Mouse (Mus musculus) intestine, embryonic 14.5 days (tissue): Measurements from ENCODE around the gene Tbc1d1. TPM values are rescaled to one million over a fixed set of nuclear protein-coding genes. Genes with fewer than 3 reads are reported as not detected.

Experiments used
- ATAC-seq: fragments of 200-750 bp; cut with Nextera tagmentation; replicated peaks from 2 replicates; pipeline ENCODE4 v1.8.0; 2017; ENCODE audit warnings: low read depth, moderate number of reproducible peaks, moderate TSS enrichment, moderate library complexity; ENCODE audit not compliant: low FRiP score, low TSS enrichment
- DNase-seq: peaks from one replicate; pipeline ENCODE4 v3.0.0-alpha.2; 2018; ENCODE audit warnings: low spot score
- H3K27ac ChIP-seq: fragments of 300-500 bp; sonication (generic); 2 replicates; pipeline ENCODE4 v1.5.1; 2014; ENCODE audit warnings: low read depth, mild to moderate bottlenecking, control low read depth
- H3K27me3 ChIP-seq: fragments of 300-500 bp; sonication (generic); replicated peaks from 2 replicates; pipeline ENCODE4 v1.6.1; 2014; ENCODE audit warnings: low read length, control low read depth; ENCODE audit not compliant: control insufficient read depth, insufficient read depth
- H3K36me3 ChIP-seq: fragments of 300-500 bp; sonication (generic); 2 replicates; pipeline ENCODE4 v1.6.1; 2014; ENCODE audit warnings: low read length, control low read depth; ENCODE audit not compliant: control insufficient read depth, insufficient read depth
- H3K4me1 ChIP-seq: fragments of 300-500 bp; sonication (generic); replicated peaks from 2 replicates; pipeline ENCODE4 v1.6.1; 2014; ENCODE audit warnings: low read length, control low read depth, mixed read lengths; ENCODE audit not compliant: control insufficient read depth, insufficient read depth
- H3K4me2 ChIP-seq: fragments of 300-500 bp; sonication (generic); 2 replicates; pipeline ENCODE4 v1.6.1; 2014; ENCODE audit warnings: low read length
- H3K4me3 ChIP-seq: fragments of 300-500 bp; sonication (generic); 2 replicates; pipeline ENCODE4 v1.5.1; 2014; ENCODE audit warnings: low read depth, low read length, control low read depth, mixed read lengths
- H3K9ac ChIP-seq: fragments of 300-500 bp; sonication (generic); 2 replicates; pipeline ENCODE4 v1.6.1; 2014; ENCODE audit warnings: mild to moderate bottlenecking, low read length
- H3K9me3 ChIP-seq: fragments of 300-500 bp; sonication (generic); 2 replicates; pipeline ENCODE4 v1.6.1; 2016; ENCODE audit warnings: low read length, control low read depth; ENCODE audit not compliant: control insufficient read depth
- WGBS: fragments of 180-500 bp; shearing (Covaris S2); extraction: QIAGEN DNeasy Blood & Tissue Kit; methylation state at CpG from one replicate; pipeline ENCODE4 v1.1.7; 2014; 5-methylcytosine and 5-hydroxymethylcytosine counted together
- polyA plus RNA-seq: library from polyadenylated mRNA; unstranded; fragments of >200 nt; fragmentation: Nextera tagmentation; extraction: Ambion mirVana; gene quantifications from 2 replicates; pipeline ENCODE4 v1.2.1, GENCODE M21; 2014

Gene Tbc1d1
- polyA plus RNA-seq, 1 experiment from 2014 or later = 41.3 TPM

- Histone ChIP-seq H3K9me3 (no peaks in the 10 kb centered on the region), H3K4me2 (no peak overlapping the region), H3K27ac (no peak overlapping the region), H3K4me1 (peaks cover 28% of the 10 kb centered on the region), H3K9ac (no peak overlapping the region), H3K36me3 (no peaks in the 10 kb centered on the region), H3K4me3 (no peak overlapping the region), H3K27me3 (no peaks in the 10 kb centered on the region)
- DNase-seq = no peak
- WGBS = 68% methylated on average over 3 of the region's 3 CpGs
- ATAC-seq = no peak
These were observed 83.0 kb downstream of the Tbc1d1 start for GRCm38 (mm10) chr5:64238894-64239652.

DNA sequence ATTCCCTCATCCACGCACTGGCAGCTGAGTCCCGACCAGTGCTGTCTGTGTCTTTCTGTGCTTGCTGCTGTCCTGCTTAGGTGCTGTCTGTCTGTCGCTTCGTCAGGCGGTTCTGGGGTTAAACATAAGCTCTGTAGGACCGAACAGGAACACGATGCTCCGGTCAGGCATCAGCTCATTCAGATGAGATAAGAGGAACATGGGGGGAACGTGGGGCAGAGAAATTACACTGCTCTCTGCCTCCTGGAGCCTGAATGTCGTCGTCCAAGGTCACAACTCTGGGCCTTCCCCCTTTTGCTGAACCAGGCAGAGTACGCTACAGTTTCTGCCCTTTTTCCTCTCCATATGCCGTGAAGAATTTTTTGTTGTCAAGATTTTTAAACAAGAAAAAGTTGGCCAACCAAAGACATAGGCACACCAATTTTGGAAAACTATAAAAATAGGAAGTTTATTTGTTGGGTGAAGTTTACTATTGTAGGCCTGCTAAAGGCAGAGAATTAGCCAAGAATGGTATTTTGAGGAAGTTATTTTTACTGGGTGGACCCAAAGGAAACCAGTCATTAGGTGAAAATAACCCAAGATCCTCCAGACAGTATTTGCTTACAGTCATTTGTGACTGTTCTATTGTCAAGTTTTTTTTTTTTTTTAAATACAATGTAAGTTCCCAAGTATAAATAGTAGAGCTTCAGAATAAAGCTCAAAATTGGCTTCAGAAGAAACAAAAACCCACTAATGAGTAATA is 85.0 kb downstream of the Tbc1d1 start:
- H3K27me3 ChIP-seq = no peaks in the 10 kb centered on the region
- no peak overlapping the region for H3K27ac ChIP-seq
- H3K9ac ChIP-seq = no peak overlapping the region
- H3K4me3 ChIP-seq = no peak overlapping the region
- DNase-seq = no peak
- WGBS = 65% methylated on average over 13 of the region's 13 CpGs
- H3K9me3 ChIP-seq = no peaks in the 10 kb centered on the region
- no peak overlapping the region for H3K4me2 ChIP-seq
- no peak for ATAC-seq
- peaks cover 29% of the 10 kb centered on the region for H3K4me1 ChIP-seq
- H3K36me3 ChIP-seq = no peaks in the 10 kb centered on the region

- no peaks in the 10 kb centered on the region for H3K27me3 ChIP-seq
- H3K9ac ChIP-seq = no peak overlapping the region
- no peak for ATAC-seq
- DNase-seq = no peak
- no peaks in the 10 kb centered on the region for H3K36me3 ChIP-seq
- no peak overlapping the region for H3K27ac ChIP-seq
- no peak overlapping the region for H3K4me2 ChIP-seq
- H3K4me3 ChIP-seq = no peak overlapping the region
- 87% methylated on average over 8 of the region's 8 CpGs for WGBS
- peaks cover 29% of the 10 kb centered on the region for H3K4me1 ChIP-seq
- no peaks in the 10 kb centered on the region for H3K9me3 ChIP-seq
These were observed 85.8 kb downstream of the Tbc1d1 start for GRCm38 (mm10) chr5:64241867-64242266.

DNA sequence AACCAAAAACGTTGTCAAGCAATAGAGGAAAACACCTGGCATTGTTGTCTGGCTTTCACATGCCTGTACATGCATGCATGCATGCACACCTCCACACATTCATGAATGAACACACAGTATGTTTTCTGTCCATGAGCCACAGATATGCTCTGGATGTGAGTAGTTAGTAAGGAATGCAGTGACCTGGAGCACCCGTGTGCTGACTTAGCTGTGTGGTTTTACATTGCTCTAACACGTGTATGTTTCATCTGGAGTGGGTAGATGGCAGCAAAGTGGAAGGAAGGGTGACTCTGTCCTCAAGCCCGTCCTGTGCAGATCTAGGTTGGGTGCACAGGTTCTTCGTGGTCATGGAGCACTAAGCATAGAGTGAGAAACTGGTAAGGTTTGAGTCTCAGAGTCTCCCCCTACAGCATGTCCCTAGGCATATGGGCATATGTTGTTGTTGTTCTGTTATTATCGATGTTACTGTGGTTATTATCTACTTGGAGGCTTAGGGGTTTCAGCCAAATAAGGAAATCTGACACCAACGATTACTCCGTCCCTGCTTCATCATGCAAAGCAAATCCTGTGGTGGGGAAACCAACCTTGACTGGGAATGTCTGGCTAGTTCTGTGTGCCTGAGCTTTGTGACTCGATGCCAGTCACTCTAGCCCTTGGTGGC is 86.8 kb downstream of the Tbc1d1 start:
- Histone ChIP-seq H3K36me3 (no peaks in the 10 kb centered on the region), H3K4me2 (no peak overlapping the region), H3K4me1 (peaks cover 23% of the 10 kb centered on the region), H3K9me3 (no peaks in the 10 kb centered on the region), H3K27me3 (no peaks in the 10 kb centered on the region), H3K27ac (no peak overlapping the region), H3K4me3 (no peak overlapping the region), H3K9ac (no peak overlapping the region)
- no peak for DNase-seq
- ATAC-seq = no peak
- WGBS = 60% methylated on average over 9 of the region's 9 CpGs

- DNase-seq = no peak
- WGBS = 34% methylated on average over 6 of the region's 6 CpGs
- peaks cover 23% of the 10 kb centered on the region for H3K4me1 ChIP-seq
- no peak overlapping the region for H3K4me3 ChIP-seq
- no peak overlapping the region for H3K4me2 ChIP-seq
- no peak overlapping the region for H3K9ac ChIP-seq
- ATAC-seq = 0 out of 2 replicates have a peak, but pooled peaks have one; percentile 19
- no peaks in the 10 kb centered on the region for H3K9me3 ChIP-seq
- no peaks in the 10 kb centered on the region for H3K36me3 ChIP-seq
- no peaks in the 10 kb centered on the region for H3K27me3 ChIP-seq
- H3K27ac ChIP-seq = no peak overlapping the region
These were observed 87.6 kb downstream of the Tbc1d1 start for GRCm38 (mm10) chr5:64243666-64244065.

GRCm38 (mm10) chr5:64244283-64244682 is 88.2 kb downstream of the Tbc1d1 start:
- ATAC-seq (no peak; the same call in 1 of the 2 replicates), DNase-seq (no peak)

DNA sequence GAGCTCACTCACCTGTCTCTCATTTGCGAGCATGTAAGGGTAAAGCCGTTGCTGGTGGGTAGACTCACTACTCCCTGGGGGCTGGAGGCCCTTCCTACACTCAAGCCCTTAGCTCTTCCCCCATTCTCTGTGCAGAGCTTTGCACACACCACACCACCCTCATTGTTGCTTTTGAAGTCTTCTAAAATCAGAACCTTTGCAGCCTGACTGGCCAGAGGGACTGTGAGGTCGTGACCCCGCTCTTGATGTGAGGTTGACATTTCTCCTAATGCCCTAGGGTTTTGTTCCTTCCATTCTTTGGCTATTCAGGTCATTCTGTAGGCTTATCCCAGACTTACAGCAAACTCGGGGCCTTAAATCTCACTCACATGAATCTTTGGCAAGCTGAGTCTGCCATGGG is 88.6 kb downstream of the Tbc1d1 start:
- Histone ChIP-seq H3K9ac (no peak overlapping the region), H3K36me3 (no peaks in the 10 kb centered on the region), H3K4me3 (no peak overlapping the region), H3K27me3 (no peaks in the 10 kb centered on the region), H3K9me3 (no peaks in the 10 kb centered on the region), H3K4me1 (peaks cover 23% of the 10 kb centered on the region), H3K27ac (no peak overlapping the region), H3K4me2 (no peak overlapping the region)
- WGBS = 62% methylated on average over 5 of the region's 5 CpGs
- ATAC-seq = no peak
- DNase-seq = no peak

More at GRCm38 (mm10) chr5:64244283-64244682, 88.2 kb downstream of the Tbc1d1 start:
- H3K36me3 ChIP-seq = no peaks in the 10 kb centered on the region
- no peak overlapping the region for H3K4me2 ChIP-seq
- H3K9me3 ChIP-seq = no peaks in the 10 kb centered on the region
- peaks cover 23% of the 10 kb centered on the region for H3K4me1 ChIP-seq
- H3K4me3 ChIP-seq = no peak overlapping the region
- H3K9ac ChIP-seq = no peak overlapping the region
- H3K27ac ChIP-seq = no peak overlapping the region; the same call in 1 of the 2 replicates
- H3K27me3 ChIP-seq = no peaks in the 10 kb centered on the region
- WGBS = 34% methylated on average over 3 of the region's 3 CpGs

DNA sequence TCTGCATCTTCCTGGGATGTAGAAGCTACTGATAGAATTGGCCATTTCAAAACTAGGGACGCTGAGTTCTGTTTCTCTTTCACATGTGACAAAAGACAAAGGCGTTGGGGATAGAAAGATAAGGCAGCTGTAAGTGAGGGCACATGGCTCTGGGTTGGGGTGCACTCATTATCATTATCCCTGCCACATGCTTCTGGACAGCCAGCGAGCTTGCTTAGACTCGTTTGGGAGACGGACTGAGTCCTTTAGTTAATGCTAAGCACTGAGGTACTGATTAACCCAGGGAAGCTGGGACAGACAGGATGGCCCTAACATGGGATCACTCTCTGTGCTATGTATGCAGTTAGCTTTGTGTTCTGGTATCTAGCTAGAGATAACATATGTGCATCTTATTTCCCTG is 95.3 kb downstream of the Tbc1d1 start:
- H3K36me3 ChIP-seq = no peaks in the 10 kb centered on the region
- H3K27ac ChIP-seq = no peak overlapping the region
- H3K9ac ChIP-seq = no peak overlapping the region
- H3K9me3 ChIP-seq = no peaks in the 10 kb centered on the region
- ATAC-seq (0 out of 2 replicates have a peak, but pooled peaks have one; percentile 56), DNase-seq (no peak)
- 59% methylated on average over 5 of the region's 5 CpGs for WGBS
- no peak overlapping the region for H3K4me2 ChIP-seq
- H3K4me3 ChIP-seq = no peak overlapping the region
- no peaks in the 10 kb centered on the region for H3K27me3 ChIP-seq
- peaks cover 6% of the 10 kb centered on the region; the same call in 1 of the 2 replicates for H3K4me1 ChIP-seq
